Mouse (Mus musculus) midbrain, postnatal 0 days (tissue): Measurements from ENCODE around the gene Fto. TPM values are rescaled to one million over a fixed set of nuclear protein-coding genes. Genes with fewer than 3 reads are reported as not detected.

Experiments used
- ATAC-seq: fragments of 200-750 bp; cut with Nextera tagmentation; 2 replicates; pipeline ENCODE4 v1.8.0; 2017; ENCODE audit warnings: moderate number of reproducible peaks, mild to moderate bottlenecking, moderate TSS enrichment, moderate library complexity; ENCODE audit not compliant: low FRiP score
- DNase-seq: peaks from one replicate; pipeline ENCODE4 v3.0.0-alpha.2; 2015; ENCODE audit warnings: low spot score
- H3K27ac ChIP-seq: fragments of 300-500 bp; sonication (generic); 2 replicates; pipeline ENCODE4 v1.5.1; 2014; ENCODE audit warnings: low read depth, mild to moderate bottlenecking, low read length, mixed read lengths
- H3K27me3 ChIP-seq: fragments of 300-500 bp; sonication (generic); 2 replicates; pipeline ENCODE4 v1.6.1; 2014; ENCODE audit warnings: low read length, control low read depth, mixed read lengths; ENCODE audit not compliant: insufficient read depth
- H3K36me3 ChIP-seq: fragments of 300-500 bp; sonication (generic); 2 replicates; pipeline ENCODE4 v1.6.1; 2014; ENCODE audit warnings: low read length, control low read depth, mixed read lengths; ENCODE audit not compliant: insufficient read depth
- H3K4me1 ChIP-seq: fragments of 300-500 bp; sonication (generic); 2 replicates; pipeline ENCODE4 v1.6.1; 2014; ENCODE audit warnings: mild to moderate bottlenecking, control low read depth, antibody characterized with exemption, low read length, mixed read lengths; ENCODE audit not compliant: insufficient read depth
- H3K4me2 ChIP-seq: fragments of 300-500 bp; sonication (generic); 2 replicates; pipeline ENCODE4 v1.6.1; 2014; ENCODE audit warnings: low read depth, mild to moderate bottlenecking, low read length, mixed read lengths; ENCODE audit not compliant: poor library complexity, severe bottlenecking
- H3K4me3 ChIP-seq: fragments of 300-500 bp; sonication (generic); 2 replicates; pipeline ENCODE4 v1.5.1; 2014; ENCODE audit warnings: low read depth, mild to moderate bottlenecking, low read length, moderate library complexity
- H3K9ac ChIP-seq: fragments of 300-500 bp; sonication (generic); replicated peaks from 2 replicates; pipeline ENCODE4 v1.6.1; 2014; ENCODE audit warnings: mild to moderate bottlenecking, low read length, moderate library complexity, mixed read lengths; ENCODE audit not compliant: poor library complexity, severe bottlenecking
- H3K9me3 ChIP-seq: fragments of 300-500 bp; sonication (generic); 2 replicates; pipeline ENCODE4 v1.6.1; 2016; ENCODE audit warnings: low read length, control low read depth
- CTCF ChIP-seq: IDR thresholded peaks from 2 replicates; pipeline ENCODE4 v1.5.1; 2016; ENCODE audit warnings: antibody characterized with exemption, mild to moderate bottlenecking
- WGBS: fragments of 180-500 bp; shearing (Covaris S2); extraction: QIAGEN DNeasy Blood & Tissue Kit; methylation state at CpG from one replicate; pipeline ENCODE4 v1.1.7; 2014; 5-methylcytosine and 5-hydroxymethylcytosine counted together
- polyA plus RNA-seq: library from polyadenylated mRNA; unstranded; fragments of >200 nt; fragmentation: Nextera tagmentation; extraction: Ambion mirVana; gene quantifications from 2 replicates; pipeline ENCODE4 v1.2.1, GENCODE M21; 2015
- total RNA-seq: library from RNA; depleted of rRNA; stranded (reverse); fragments of >200 nt; gene quantifications from 2 replicates; pipeline ENCODE4 v1.2.3, GENCODE M21; 2014

The Fto gene
- total and polyA plus RNA-seq, 2 experiments from 2014 or later: 97.9 to 151 TPM

DNA sequence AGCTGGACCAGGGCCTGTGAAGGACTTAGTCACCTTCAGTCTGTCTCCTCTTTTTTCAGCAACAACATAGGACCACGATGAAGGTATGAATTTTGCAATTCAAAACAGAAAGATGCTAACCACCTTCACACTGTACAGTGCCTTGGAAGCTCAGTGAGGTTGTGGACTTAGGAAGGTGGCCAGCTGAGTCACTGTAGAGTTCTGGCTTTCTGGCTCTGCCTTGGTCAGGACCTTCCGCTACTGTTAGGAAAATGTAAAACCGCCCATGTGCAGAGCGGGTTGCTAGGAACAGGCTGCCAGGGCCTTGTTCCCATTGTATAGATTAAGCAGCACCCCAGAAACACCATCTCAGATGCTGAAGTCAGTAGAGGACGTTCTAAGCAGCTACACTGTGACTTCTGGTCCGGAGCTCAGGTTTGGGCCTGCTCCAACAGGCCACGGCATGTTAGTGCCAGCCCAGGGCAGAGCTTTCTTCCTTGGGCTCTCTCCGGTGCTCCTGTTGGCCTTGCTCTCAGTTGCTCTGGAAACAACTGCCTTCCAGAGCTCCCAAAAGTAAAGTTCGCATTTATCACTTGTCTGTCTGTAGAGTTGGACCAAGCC lies 237.9 kb downstream of the Fto start:
- H3K27ac ChIP-seq: peak overlapping the region; percentile 18; the same call in 1 of the 2 replicates
- peak; percentile 50 for DNase-seq

DNA sequence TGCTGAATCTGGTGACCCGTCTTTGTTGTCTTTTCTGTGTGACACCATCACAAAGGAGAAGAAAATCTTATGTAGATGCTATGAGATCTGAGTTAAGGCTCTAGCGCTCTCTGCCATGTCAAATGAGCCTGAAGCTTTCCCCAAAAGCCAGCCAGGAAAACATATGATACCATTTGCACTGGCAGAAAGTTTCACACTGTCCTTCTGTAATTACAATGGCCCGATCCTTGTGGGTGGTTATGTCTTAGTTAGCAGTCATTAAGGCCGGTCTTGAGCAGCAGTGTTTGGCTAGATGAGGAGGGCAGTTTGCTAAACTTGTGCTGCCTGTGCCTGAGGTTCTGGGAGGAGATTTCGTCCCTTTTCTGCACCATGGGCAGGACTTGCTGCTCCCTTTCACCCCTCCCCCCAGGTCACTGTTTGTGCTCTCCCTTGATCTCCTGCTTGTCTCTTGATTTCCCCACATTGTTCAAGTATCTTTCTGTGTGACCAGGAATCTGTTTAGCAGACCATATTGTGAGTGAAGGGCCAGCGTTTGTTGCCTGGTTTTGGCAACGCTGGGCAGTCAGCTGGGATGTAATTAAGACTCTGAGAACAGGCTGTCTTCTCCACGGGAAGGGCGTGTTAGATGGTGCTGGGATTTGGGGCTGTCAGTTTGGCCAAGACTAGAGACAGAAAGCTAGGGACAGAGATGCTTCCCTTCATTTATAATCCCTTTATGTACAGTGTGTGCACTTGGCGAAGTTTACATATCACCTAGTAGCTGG lies 238.6 kb downstream of the Fto start:
- 0 out of 2 replicates have a peak, but pooled peaks cover 5% of the 10 kb centered on the region for H3K4me1 ChIP-seq
- peak; percentile 88 for DNase-seq
- no peaks in the 10 kb centered on the region for H3K27me3 ChIP-seq
- H3K9me3 ChIP-seq: no peaks in the 10 kb centered on the region
- no peak overlapping the region for H3K4me3 ChIP-seq
- H3K4me2 ChIP-seq: no peak overlapping the region
- no peak for TF ChIP-seq CTCF
- WGBS: 28% methylated on average over 10 of the region's 10 CpGs
- H3K36me3 ChIP-seq: no peaks in the 10 kb centered on the region
- ATAC-seq: no peak
- no peak overlapping the region for H3K9ac ChIP-seq
- peak overlapping the region; percentile 18; the same call in 1 of the 2 replicates for H3K27ac ChIP-seq

More for the DNA sequence above, 237.9 kb downstream of the Fto start:
- Histone ChIP-seq H3K9ac (no peak overlapping the region), H3K9me3 (no peaks in the 10 kb centered on the region), H3K4me3 (no peak overlapping the region), H3K27me3 (no peaks in the 10 kb centered on the region), H3K36me3 (no peaks in the 10 kb centered on the region), H3K4me2 (no peak overlapping the region), H3K4me1 (0 out of 2 replicates have a peak, but pooled peaks cover 5% of the 10 kb centered on the region)
- no peak for TF ChIP-seq CTCF
- ATAC-seq: no peak
- 61% methylated on average over 9 of the region's 9 CpGs for WGBS

DNA sequence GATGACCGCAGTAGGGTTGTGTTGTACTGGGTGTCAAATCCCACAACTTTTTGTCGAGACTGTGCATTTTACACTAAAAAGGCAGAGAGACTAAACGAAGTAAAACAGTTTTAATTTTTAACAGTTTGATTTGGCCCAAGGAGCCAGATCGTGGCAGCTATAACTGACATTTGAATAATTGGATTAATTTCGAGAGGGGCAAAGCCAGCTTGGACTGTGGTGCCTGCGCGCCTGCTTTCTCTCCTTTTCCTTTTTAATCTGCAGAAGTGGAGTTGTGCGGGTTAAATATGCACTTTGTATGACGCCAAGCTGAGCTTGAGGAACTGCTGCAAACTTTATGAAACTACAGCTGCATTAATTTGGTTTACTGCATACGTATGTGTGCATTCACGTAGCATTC lies 239.3 kb downstream of the Fto start:
- ATAC-seq (no peak), DNase-seq (no peak)
- Histone ChIP-seq H3K4me2 (no peak overlapping the region), H3K9me3 (no peaks in the 10 kb centered on the region), H3K36me3 (no peaks in the 10 kb centered on the region), H3K4me3 (no peak overlapping the region), H3K27me3 (no peaks in the 10 kb centered on the region), H3K9ac (no peak overlapping the region), H3K27ac (no peak overlapping the region), H3K4me1 (0 out of 2 replicates have a peak, but pooled peaks cover 5% of the 10 kb centered on the region)
- no peak for TF ChIP-seq CTCF
- 35% methylated on average over 11 of the region's 11 CpGs for WGBS

DNA sequence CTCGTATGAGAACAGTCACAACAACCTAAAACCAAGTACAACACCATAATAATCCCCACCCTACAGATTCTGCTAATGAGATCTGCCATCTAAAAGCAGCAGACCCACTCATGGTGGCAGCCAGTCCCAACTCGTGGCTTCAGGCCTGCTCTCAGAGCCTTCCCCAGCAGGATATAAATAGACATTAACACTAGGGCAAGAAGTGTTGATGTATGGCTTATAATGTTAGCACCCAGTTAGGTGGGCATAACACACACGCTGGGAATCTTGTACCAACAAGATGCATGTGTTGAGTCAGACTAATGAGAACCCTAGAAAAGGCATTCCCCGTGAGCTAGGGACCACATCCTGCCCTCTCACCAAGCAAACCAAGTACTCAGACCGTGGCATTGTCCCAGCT lies 240.1 kb downstream of the Fto start:
- Histone ChIP-seq H3K9ac (no peak overlapping the region), H3K9me3 (no peaks in the 10 kb centered on the region), H3K27me3 (no peaks in the 10 kb centered on the region), H3K4me2 (no peak overlapping the region), H3K4me1 (0 out of 2 replicates have a peak, but pooled peaks cover 5% of the 10 kb centered on the region), H3K27ac (no peak overlapping the region; the same call in 1 of the 2 replicates), H3K36me3 (no peaks in the 10 kb centered on the region), H3K4me3 (no peak overlapping the region)
- no peak for ATAC-seq
- DNase-seq: no peak
- no peak for TF ChIP-seq CTCF
- 60% methylated on average over 5 of the region's 5 CpGs for WGBS

DNA sequence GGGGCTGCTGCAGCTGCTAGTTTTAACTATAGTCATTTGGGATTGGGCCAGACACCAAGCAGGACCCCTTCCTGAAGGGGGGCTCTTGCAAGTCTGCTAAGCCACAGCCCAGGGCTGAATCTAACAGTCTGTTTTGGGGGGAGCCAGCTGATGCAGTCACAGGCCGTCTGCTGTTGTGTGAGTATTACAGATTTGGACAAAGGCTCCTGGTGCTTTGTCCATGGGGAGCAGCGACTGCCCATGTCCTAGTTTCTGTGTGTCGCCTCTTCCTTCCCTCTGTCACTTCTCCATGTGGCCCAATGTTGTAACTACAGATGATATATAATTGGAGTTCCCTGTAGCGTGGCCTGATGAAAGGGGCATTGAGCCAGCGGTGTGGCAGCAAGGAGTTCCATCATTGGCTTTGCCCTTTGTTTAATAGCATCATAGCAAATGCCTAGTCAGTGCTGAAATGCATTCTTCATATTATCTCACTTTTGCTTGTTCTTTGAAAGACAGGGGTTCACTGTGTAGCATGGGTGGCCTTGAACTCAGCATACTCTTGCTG lies 243.8 kb downstream of the Fto start:
- 77% methylated on average over 5 of the region's 5 CpGs for WGBS
- H3K4me3 ChIP-seq: no peak overlapping the region
- ATAC-seq (no peak), DNase-seq (no peak)
- no peaks in the 10 kb centered on the region for H3K36me3 ChIP-seq
- H3K27me3 ChIP-seq: no peaks in the 10 kb centered on the region
- no peak overlapping the region for H3K9ac ChIP-seq
- no peak overlapping the region for H3K4me2 ChIP-seq
- no peaks in the 10 kb centered on the region for H3K4me1 ChIP-seq
- TF ChIP-seq CTCF: no peak
- no peaks in the 10 kb centered on the region for H3K9me3 ChIP-seq
- no peak overlapping the region for H3K27ac ChIP-seq

DNA sequence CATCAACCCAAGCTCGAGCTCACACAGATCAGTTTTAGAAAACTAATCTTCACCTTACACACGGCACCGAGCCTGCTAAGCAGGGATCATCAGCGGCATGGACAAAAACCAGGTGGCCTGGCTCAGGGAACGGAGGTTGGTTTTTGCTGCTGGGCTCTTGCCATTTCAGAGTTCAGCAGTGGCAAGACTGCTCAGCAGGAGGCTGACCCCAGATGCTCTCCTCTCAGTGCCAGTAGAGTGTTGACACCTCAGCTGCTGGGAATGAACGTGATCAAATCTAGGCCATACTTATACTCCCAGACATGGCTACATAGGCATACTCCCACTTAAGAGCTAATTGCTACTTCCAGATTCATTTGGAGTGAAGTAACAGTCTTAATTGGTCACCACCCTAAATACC lies 245.1 kb downstream of the Fto start:
- no peaks in the 10 kb centered on the region for H3K9me3 ChIP-seq
- DNase-seq (no peak), ATAC-seq (no peak)
- H3K4me3 ChIP-seq: no peak overlapping the region
- H3K27me3 ChIP-seq: no peaks in the 10 kb centered on the region
- no peaks in the 10 kb centered on the region for H3K36me3 ChIP-seq
- TF ChIP-seq CTCF: no peak
- no peaks in the 10 kb centered on the region for H3K4me1 ChIP-seq
- H3K4me2 ChIP-seq: no peak overlapping the region
- H3K9ac ChIP-seq: no peak overlapping the region
- WGBS: 82% methylated on average over 6 of the region's 6 CpGs
- no peak overlapping the region for H3K27ac ChIP-seq
